Mouse (Mus musculus) liver, postnatal 0 days (tissue): ENCODE results near the gene Atrnl1. TPM values are rescaled to one million over a fixed set of nuclear protein-coding genes. Genes with fewer than 3 reads are reported as not detected.
"Not testable (repeated sequence)": the region's sequence is repeated elsewhere in the genome, so short reads cannot be mapped to it uniquely, and the experiment has no call there.

Experiments
- ATAC-seq: fragments of 200-750 bp; cut with Nextera tagmentation; 2 replicates; pipeline ENCODE4 v1.8.0; 2017; ENCODE audit warnings: mild to moderate bottlenecking, moderate library complexity
- DNase-seq: peaks from one replicate; pipeline ENCODE4 v3.0.0-alpha.2; 2016
- H3K27ac ChIP-seq: fragments of 300-500 bp; sonication (generic); 2 replicates; pipeline ENCODE4 v1.5.1; 2014; ENCODE audit warnings: antibody characterized with exemption, moderate library complexity, mild to moderate bottlenecking, low read depth
- H3K27me3 ChIP-seq: fragments of 300-500 bp; sonication (generic); 2 replicates; pipeline ENCODE4 v1.6.1; 2014; ENCODE audit warnings: low read length, control low read depth, mixed read lengths; ENCODE audit not compliant: insufficient read depth
- H3K36me3 ChIP-seq: fragments of 300-500 bp; sonication (generic); replicated peaks from 2 replicates; pipeline ENCODE4 v1.6.1; 2014; ENCODE audit warnings: mild to moderate bottlenecking, control low read depth, low read length, moderate library complexity, mixed read lengths; ENCODE audit not compliant: insufficient read depth
- H3K4me1 ChIP-seq: fragments of 300-500 bp; sonication (generic); 2 replicates; pipeline ENCODE4 v1.6.1; 2014; ENCODE audit warnings: antibody characterized with exemption, mild to moderate bottlenecking, control low read depth; ENCODE audit not compliant: insufficient read depth
- H3K4me2 ChIP-seq: fragments of 300-500 bp; sonication (generic); 2 replicates; pipeline ENCODE4 v1.6.1; 2014; ENCODE audit warnings: low read depth, mild to moderate bottlenecking, low read length, moderate library complexity, mixed read lengths
- H3K4me3 ChIP-seq: fragments of 300-500 bp; sonication (generic); 2 replicates; pipeline ENCODE4 v1.5.1; 2014; ENCODE audit warnings: low read depth, low read length
- H3K9ac ChIP-seq: fragments of 300-500 bp; sonication (generic); replicated peaks from 2 replicates; pipeline ENCODE4 v1.6.1; 2014; ENCODE audit warnings: mild to moderate bottlenecking, moderate library complexity
- H3K9me3 ChIP-seq: fragments of 300-500 bp; sonication (generic); 2 replicates; pipeline ENCODE4 v1.6.1; 2016; ENCODE audit warnings: mild to moderate bottlenecking, control low read depth, low read length, mixed read lengths
- CTCF ChIP-seq: sonication (generic); IDR thresholded peaks from 2 replicates; pipeline ENCODE4 v1.5.1; 2016; ENCODE audit warnings: antibody characterized with exemption, low read depth
- EP300 ChIP-seq: IDR thresholded peaks from 2 replicates; pipeline ENCODE4 v1.6.1; 2016; ENCODE audit warnings: antibody characterized with exemption, low read depth, mild to moderate bottlenecking
- WGBS: fragments of 180-500 bp; shearing (Covaris S2); extraction: QIAGEN DNeasy Blood & Tissue Kit; methylation state at CpG from one replicate; pipeline ENCODE4 v1.1.7; 2014; ENCODE audit not compliant: insufficient replicate concordance; 5-methylcytosine and 5-hydroxymethylcytosine counted together
- polyA plus RNA-seq: library from polyadenylated mRNA; unstranded; fragments of >200 nt; fragmentation: Nextera tagmentation; extraction: Ambion mirVana; gene quantifications from 2 replicates; pipeline ENCODE4 v1.2.1, GENCODE M21; 2015

Gene Atrnl1
- polyA plus RNA-seq, 1 experiment from 2014 or later = 0.70 TPM

GRCm38 (mm10) chr19:57658111-57659091 lies 47.6 kb downstream of the Atrnl1 start:
- H3K4me1 ChIP-seq = no peaks in the 10 kb centered on the region
- no peaks in the 10 kb centered on the region for H3K27me3 ChIP-seq
- H3K4me3 ChIP-seq = no peak overlapping the region
- 57% methylated on average over 8 of the region's 8 CpGs for WGBS
- no peak for TF ChIP-seq CTCF
- TF ChIP-seq EP300 = no peak
- no peak overlapping the region for H3K9ac ChIP-seq
- DNase-seq (peak; percentile 26), ATAC-seq (peak; percentile 36)
- peaks cover 24% of the 10 kb centered on the region; the same call in 1 of the 2 replicates for H3K36me3 ChIP-seq
- no peaks in the 10 kb centered on the region for H3K9me3 ChIP-seq
- H3K4me2 ChIP-seq = no peak overlapping the region
- H3K27ac ChIP-seq = no peak overlapping the region; the same call in 1 of the 2 replicates

- DNase-seq (no peak), ATAC-seq (no peak)
- Histone ChIP-seq H3K36me3 (no peaks in the 10 kb centered on the region; the same call in 1 of the 2 replicates), H3K4me3 (no peak overlapping the region), H3K9ac (no peak overlapping the region), H3K27me3 (no peaks in the 10 kb centered on the region), H3K4me1 (no peaks in the 10 kb centered on the region), H3K4me2 (no peak overlapping the region), H3K9me3 (no peaks in the 10 kb centered on the region), H3K27ac (no peak overlapping the region)
- 84% methylated on average over 9 of the region's 9 CpGs for WGBS
- TF ChIP-seq CTCF (no peak), EP300 (no peak)
Observed at GRCm38 (mm10) chr19:57667011-57667410, 56.2 kb downstream of the Atrnl1 start.

- no peak for ATAC-seq
- DNase-seq = no peak
- Histone ChIP-seq H3K27ac (no peak overlapping the region), H3K4me3 (no peak overlapping the region), H3K27me3 (no peaks in the 10 kb centered on the region), H3K4me2 (no peak overlapping the region), H3K4me1 (no peaks in the 10 kb centered on the region), H3K9me3 (no peaks in the 10 kb centered on the region), H3K9ac (no peak overlapping the region), H3K36me3 (no peaks in the 10 kb centered on the region; the same call in 1 of the 2 replicates)
- TF ChIP-seq EP300 (no peak), CTCF (no peak)
- WGBS = 82% methylated on average over 10 of the region's 10 CpGs
Observed at GRCm38 (mm10) chr19:57667946-57668345, 57.1 kb downstream of the Atrnl1 start.

- no peak overlapping the region for H3K27ac ChIP-seq
- H3K4me3 ChIP-seq = no peak overlapping the region
- no peak overlapping the region for H3K4me2 ChIP-seq
- 85% methylated on average over 3 of the region's 3 CpGs for WGBS
- no peaks in the 10 kb centered on the region for H3K27me3 ChIP-seq
- no peaks in the 10 kb centered on the region for H3K9me3 ChIP-seq
- no peaks in the 10 kb centered on the region for H3K36me3 ChIP-seq
- H3K4me1 ChIP-seq = no peaks in the 10 kb centered on the region
- DNase-seq = no peak
- ATAC-seq = no peak
- TF ChIP-seq CTCF (no peak), EP300 (no peak)
- no peak overlapping the region for H3K9ac ChIP-seq
Observed at GRCm38 (mm10) chr19:57679455-57679854, 68.6 kb downstream of the Atrnl1 start.

- H3K27me3 ChIP-seq = no peaks in the 10 kb centered on the region
- TF ChIP-seq EP300 (no peak), CTCF (no peak)
- no peak for ATAC-seq
- no peaks in the 10 kb centered on the region for H3K9me3 ChIP-seq
- H3K9ac ChIP-seq = no peak overlapping the region
- H3K4me3 ChIP-seq = no peak overlapping the region
- no peak overlapping the region for H3K27ac ChIP-seq
- 88% methylated on average over 20 of the region's 20 CpGs for WGBS
- H3K36me3 ChIP-seq = no peaks in the 10 kb centered on the region; the same call in 1 of the 2 replicates
- DNase-seq = no peak
- no peaks in the 10 kb centered on the region for H3K4me1 ChIP-seq
- no peak overlapping the region for H3K4me2 ChIP-seq
Observed at GRCm38 (mm10) chr19:57686596-57686995, 75.8 kb downstream of the Atrnl1 start.

- Histone ChIP-seq H3K36me3 (no peaks in the 10 kb centered on the region; the same call in 1 of the 2 replicates), H3K27me3 (no peaks in the 10 kb centered on the region), H3K4me3 (no peak overlapping the region), H3K9me3 (no peaks in the 10 kb centered on the region), H3K27ac (no peak overlapping the region), H3K9ac (no peak overlapping the region), H3K4me1 (no peaks in the 10 kb centered on the region), H3K4me2 (no peak overlapping the region)
- DNase-seq (no peak), ATAC-seq (no peak)
- TF ChIP-seq CTCF (peak; percentile 47), EP300 (no peak)
- WGBS = 78% methylated on average over 3 of the region's 3 CpGs
Observed at GRCm38 (mm10) chr19:57692566-57692965, 81.7 kb downstream of the Atrnl1 start.

GRCm38 (mm10) chr19:57696781-57697180 lies 85.9 kb downstream of the Atrnl1 start:
- not testable (repeated sequence) for DNase-seq, H3K9ac ChIP-seq, H3K4me1 ChIP-seq, H3K4me2 ChIP-seq, H3K4me3 ChIP-seq, H3K9me3 ChIP-seq, ATAC-seq, H3K27ac ChIP-seq, H3K36me3 ChIP-seq, H3K27me3 ChIP-seq
- 77% methylated on average over 5 of the region's 5 CpGs for WGBS
